Mouse (Mus musculus): ENCODE results near the gene Taldo1. TPM values are rescaled to one million over a fixed set of nuclear protein-coding genes. Genes with fewer than 3 reads are reported as not detected.

Taldo1 gene
- 295 and 302 TPM in 2 replicates for total RNA-seq (2017)

- ATAC-seq (replicated peaks; ENCODE audit: low read depth, poor library complexity, severe bottlenecking), result peak; percentile 78
Observed at GRCm38 (mm10) chr7:141391625-141392551, at the start of gene Taldo1. TSS of gene Taldo1 (plus strand) at chr7:141392199.

DNA sequence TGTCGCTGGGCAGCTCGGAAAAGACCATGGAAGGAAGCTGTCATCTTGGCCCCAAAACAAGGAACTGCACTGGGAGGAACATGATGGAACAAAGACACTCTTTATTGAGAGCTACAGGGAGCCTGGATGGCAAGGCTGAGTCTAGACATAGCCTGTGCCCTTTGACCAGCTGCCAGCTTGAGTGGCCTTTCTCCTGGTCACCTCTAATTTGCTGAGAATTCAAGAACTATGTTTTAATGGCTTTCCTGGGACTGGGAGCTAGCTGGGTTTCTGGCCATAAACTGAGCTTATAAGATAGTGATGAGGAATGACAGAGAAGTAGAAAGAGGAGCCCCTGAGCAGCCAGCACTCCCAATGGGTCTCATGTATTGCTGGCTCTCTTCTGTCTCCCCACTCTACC is 48.8 kb upstream of the Taldo1 start:
- no peak for ATAC-seq (replicated peaks; ENCODE audit: low read depth, poor library complexity, severe bottlenecking)

GRCm38 (mm10) chr7:141343696-141344095 is 48.3 kb upstream of the Taldo1 start:
- ATAC-seq (replicated peaks; ENCODE audit: low read depth, poor library complexity, severe bottlenecking), result no peak

GRCm38 (mm10) chr7:141344787-141345186 is 47.2 kb upstream of the Taldo1 start:
- ATAC-seq (replicated peaks; ENCODE audit: low read depth, poor library complexity, severe bottlenecking), result 0 out of 2 replicates have a peak, but pooled peaks have one; percentile 52

GRCm38 (mm10) chr7:141351061-141351460 is 40.9 kb upstream of the Taldo1 start:
- no peak for ATAC-seq (replicated peaks; ENCODE audit: low read depth, poor library complexity, severe bottlenecking)

DNA sequence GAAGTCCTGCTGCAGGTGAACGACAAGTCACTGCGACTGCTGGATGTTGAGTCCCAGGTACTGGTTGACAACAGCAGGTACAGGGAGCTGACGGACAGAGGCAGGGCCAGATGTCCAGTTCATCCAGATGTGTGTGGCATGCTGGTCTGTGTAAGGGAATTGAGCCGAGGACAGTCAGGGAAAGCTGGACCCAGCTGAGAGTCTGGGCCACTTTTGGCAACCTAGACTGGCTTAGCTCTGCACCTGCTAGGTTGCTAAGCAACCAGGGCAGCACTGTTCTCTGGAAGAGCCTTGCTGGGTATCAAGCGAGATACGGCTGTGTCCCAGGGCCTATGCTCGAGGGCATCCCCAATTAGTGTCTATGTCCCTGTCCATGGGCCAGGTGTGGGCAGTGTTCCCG is 36.9 kb upstream of the Taldo1 start:
- ATAC-seq (replicated peaks; ENCODE audit: low read depth, poor library complexity, severe bottlenecking), result no peak

GRCm38 (mm10) chr7:141355626-141356326 is 36.2 kb upstream of the Taldo1 start:
- ATAC-seq (replicated peaks; ENCODE audit: low read depth, poor library complexity, severe bottlenecking), result peak; percentile 72

DNA sequence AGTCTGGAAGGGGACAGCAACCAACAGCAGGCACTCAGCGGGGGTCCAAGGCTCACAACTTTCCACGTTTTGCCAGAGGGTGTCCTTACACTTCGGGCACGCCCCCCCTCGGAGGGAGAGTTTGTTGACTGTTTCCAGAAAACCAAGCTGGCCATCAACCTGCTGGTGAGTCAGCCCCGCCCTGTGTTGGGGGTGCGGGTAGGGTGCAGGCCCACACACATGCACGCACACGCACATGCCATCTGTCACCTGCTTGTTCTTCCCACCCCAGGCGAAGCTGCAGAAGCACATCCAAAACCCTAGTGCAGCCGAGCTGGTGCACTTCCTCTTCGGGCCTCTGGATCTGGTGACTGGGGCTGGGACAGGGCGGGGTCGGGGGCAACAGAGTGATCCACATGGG is 35.0 kb upstream of the Taldo1 start:
- no peak for ATAC-seq (replicated peaks; ENCODE audit: low read depth, poor library complexity, severe bottlenecking)

DNA sequence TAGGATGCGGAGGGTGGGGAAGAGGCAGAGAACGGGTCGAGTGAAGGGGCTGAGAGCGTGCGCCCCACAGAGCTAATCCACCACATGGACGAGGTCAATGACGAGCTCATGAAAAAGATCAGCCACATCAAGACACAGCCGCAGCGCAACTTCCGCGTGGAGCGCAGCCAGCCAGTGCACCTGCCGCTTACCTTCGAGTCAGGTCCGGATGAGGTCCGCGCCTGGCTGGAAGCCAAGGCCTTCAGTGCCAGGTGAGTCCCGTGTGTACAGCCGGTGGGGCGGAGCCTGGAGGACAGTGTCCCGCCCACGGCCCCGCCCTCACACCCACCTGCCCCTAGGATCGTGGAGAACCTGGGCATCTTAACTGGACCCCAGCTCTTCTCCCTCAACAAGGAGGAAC is 30.5 kb upstream of the Taldo1 start:
- no peak for ATAC-seq (replicated peaks; ENCODE audit: low read depth, poor library complexity, severe bottlenecking)

- ATAC-seq (replicated peaks; ENCODE audit: low read depth, poor library complexity, severe bottlenecking), result peak; percentile 74
Observed at GRCm38 (mm10) chr7:141363106-141363751, 28.8 kb upstream of the Taldo1 start.

GRCm38 (mm10) chr7:141363752-141364125 is 28.3 kb upstream of the Taldo1 start:
- ATAC-seq (replicated peaks; ENCODE audit: low read depth, poor library complexity, severe bottlenecking), result no peak

DNA sequence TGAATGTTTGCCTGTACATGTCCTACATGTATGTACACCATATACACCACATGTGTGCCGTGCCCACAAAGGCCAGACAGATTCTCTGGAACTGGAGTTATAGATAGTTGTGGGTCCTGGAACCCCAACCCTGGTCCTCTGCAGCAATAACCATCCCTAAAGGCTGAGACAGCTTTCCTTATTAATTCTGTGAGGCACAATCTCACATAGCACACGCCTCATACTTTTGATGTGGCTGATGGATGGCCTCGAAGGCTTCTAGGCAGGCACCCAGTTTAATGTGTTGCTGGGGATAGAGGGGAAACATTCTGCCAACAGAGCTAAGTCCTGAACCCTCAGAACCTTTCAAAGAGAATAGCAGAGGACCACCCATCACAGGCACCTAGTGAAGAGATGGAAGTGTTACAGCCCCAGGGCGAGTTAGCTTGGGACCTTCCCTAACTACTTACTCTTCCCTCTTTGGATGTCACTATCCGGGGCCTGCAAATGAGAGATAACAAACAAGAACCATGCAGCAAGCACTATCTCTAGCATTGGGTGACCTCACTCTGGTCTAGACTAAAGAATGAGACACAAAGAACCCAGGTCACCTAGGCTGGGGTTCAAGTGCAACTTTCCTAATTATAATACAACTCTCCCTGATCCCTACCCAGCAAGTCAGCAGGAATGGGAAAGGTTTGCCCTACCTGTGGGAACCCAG is 27.5 kb upstream of the Taldo1 start:
- peak; percentile 55; the same call in 1 of the 2 replicates for ATAC-seq (replicated peaks; ENCODE audit: low read depth, poor library complexity, severe bottlenecking)

DNA sequence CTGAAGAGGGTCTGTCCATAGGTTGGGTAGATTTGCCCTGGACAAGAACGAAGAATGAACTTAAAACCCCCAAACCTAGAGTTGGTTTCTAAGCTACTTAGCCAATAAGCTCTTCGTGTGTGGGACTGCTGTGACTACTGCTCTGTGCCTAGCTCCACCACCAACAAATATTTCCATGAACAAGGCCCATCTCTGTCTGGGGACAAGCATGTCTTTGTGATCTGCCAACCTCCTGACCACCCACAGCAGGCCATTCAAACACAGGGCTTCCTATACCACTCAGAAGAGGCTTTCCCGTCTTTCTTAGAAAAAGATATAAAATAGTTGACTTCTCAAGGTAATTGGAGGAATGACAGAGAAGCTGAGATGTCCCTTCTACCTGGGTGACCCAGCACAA is 27.0 kb upstream of the Taldo1 start:
- no peak for ATAC-seq (replicated peaks; ENCODE audit: low read depth, poor library complexity, severe bottlenecking)

GRCm38 (mm10) chr7:141367358-141367757 is 24.6 kb upstream of the Taldo1 start:
- ATAC-seq (replicated peaks; ENCODE audit: low read depth, poor library complexity, severe bottlenecking), result no peak

DNA sequence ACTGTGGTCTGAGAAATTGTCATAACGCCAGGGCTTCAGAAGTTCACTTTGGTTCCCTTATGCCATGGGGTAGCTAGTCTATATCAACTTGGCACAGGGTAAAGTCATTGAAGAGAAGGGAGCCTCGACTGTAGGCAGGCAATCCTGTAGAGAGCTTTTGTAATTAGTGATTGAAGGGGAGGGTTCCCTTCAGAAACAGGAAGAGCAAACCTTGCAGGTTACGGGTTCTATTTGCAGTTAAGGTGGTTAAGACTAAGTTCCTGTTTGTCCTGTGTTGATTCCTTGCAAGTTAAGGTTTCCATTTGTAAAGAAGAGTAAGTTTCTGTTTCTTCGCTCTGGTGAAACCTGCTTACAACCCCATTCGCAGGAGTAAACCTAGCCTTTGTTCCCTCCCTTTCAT is 22.1 kb upstream of the Taldo1 start:
- peak; percentile 40 for ATAC-seq (replicated peaks; ENCODE audit: low read depth, poor library complexity, severe bottlenecking)

GRCm38 (mm10) chr7:141371942-141372595 is 19.9 kb upstream of the Taldo1 start:
- peak; percentile 59 for ATAC-seq (replicated peaks; ENCODE audit: low read depth, poor library complexity, severe bottlenecking)

DNA sequence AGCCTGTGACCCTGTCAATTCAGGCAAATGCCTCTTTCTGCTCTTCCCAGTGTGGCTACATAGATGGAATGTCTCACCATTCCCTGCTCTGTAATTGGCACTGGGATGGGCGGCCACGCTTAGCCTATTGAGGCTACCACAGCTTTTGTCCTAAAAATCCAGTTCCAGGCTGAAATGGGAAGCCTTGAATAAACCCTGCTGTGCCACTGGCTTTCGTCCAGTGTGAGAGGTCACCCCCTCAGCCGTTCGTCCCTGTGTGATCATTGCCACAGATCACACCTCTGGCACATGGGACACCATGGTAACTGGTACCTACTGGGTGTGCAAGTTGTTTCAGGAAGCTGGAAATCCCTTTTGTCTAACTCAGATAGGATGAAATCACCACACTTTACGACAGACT is 18.4 kb upstream of the Taldo1 start:
- ATAC-seq (replicated peaks; ENCODE audit: low read depth, poor library complexity, severe bottlenecking), result no peak

- no peak for ATAC-seq (replicated peaks; ENCODE audit: low read depth, poor library complexity, severe bottlenecking)
Observed at GRCm38 (mm10) chr7:141374399-141374798, 17.6 kb upstream of the Taldo1 start.

DNA sequence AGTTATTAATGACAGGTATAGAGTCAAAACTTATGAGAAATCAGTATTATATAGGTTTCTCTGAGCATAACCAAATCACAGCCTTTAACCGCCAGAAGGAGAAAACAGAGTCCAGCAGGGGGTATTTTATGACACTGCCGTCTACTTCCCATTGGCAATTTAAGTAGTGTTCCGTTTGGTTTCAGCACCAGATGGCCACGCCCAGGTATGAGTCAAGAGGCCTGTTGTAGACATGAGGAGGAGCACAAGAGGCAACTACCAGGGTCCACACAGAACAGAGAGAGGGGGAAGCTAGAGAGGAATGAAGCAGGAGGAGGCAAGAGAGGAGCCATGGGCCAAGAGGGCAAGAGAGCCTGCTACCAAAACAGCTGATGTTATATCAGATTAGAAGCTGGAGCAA is 12.4 kb upstream of the Taldo1 start:
- peak; percentile 69 for ATAC-seq (replicated peaks; ENCODE audit: low read depth, poor library complexity, severe bottlenecking)
